8 mouse cellular contexts compared by ENCODE assay signal in the genomic region with DNA sequence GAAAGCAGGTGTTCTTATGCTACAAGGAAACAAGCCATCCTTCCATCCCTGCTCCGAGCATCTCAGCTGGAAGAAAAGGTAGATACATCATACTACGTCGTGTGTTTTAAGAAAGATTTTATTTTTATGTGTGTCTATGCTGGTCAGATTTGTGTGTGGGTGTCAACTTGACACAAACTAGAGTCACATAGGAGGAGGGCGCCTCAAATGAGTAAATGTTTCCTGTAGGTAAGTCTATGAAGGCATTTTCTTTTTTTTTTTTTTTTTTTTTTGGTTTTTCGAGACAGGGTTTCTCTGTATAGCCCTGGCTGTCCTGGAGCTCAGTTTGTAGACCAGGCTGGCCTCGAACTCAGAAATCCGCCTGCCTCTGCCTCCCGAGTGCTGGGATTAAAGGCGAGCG. TPM values are rescaled to one million over a fixed set of nuclear protein-coding genes. Genes with fewer than 3 reads are reported as not detected.
DNase-seq lines count a peak whose midpoint lies in the region; ATAC-seq and TF ChIP-seq lines count a peak whose summit lies in the region.
"Not testable (repeated sequence)": the region's sequence is repeated elsewhere in the genome, so short reads cannot be mapped to it uniquely, and the experiment has no call there.

No protein-coding gene starts in this region.

- intact Hi-C loops in gastrocnemius, adult 2 months (cut with DNase I): not testable (repeated sequence)

- not testable (repeated sequence) for H3K9me3 ChIP-seq in E14TG2a.4 (ENCODE audit: low read length); midbrain, postnatal 0 days (ENCODE audit: low read length)

- not testable (repeated sequence) for H3K36me3 ChIP-seq in E14TG2a.4 (ENCODE audit: insufficient read depth, low read length); macrophage (ENCODE audit: inconsistent target); midbrain, postnatal 0 days (ENCODE audit: insufficient read depth, low read length); testis, adult 2 months (ENCODE audit: control insufficient read depth, insufficient read depth, low read length)

- ATAC-seq in inflammation-experienced regulatory T-cells, adult 6 months: peak; percentile 50
- not testable (repeated sequence) for ATAC-seq in midbrain, postnatal 0 days (ENCODE audit: low FRiP score)

- peaks cover 39% of the 10 kb centered on the region for H3K4me1 ChIP-seq in E14TG2a.4 (replicated peaks; ENCODE audit: low read depth, low read length)
- H3K4me1 ChIP-seq in brown adipose tissue, adult 24 weeks (ENCODE audit: control insufficient read depth, insufficient read depth, insufficient read length, low read length); midbrain, postnatal 0 days (ENCODE audit: insufficient read depth, low read length): not testable (repeated sequence)
- H3K4me1 ChIP-seq in testis, adult 2 months (ENCODE audit: control insufficient read depth, insufficient read depth, low read length): peaks cover 14% of the 10 kb centered on the region

- H3K27ac ChIP-seq in brown adipose tissue, adult 24 weeks (replicated peaks; ENCODE audit: low read depth, low read length): peak overlapping the region; percentile 77
- H3K27ac ChIP-seq in gastrocnemius, adult 2 months: peak overlapping the region; percentile 77
- H3K27ac ChIP-seq in macrophage: peak overlapping the region; percentile 96
- H3K27ac ChIP-seq in midbrain, postnatal 0 days (ENCODE audit: low read depth, low read length): 0 out of 2 replicates have a peak overlapping the region, but pooled peaks have one; percentile 18
- H3K27ac ChIP-seq in testis, adult 2 months (ENCODE audit: control insufficient read depth, insufficient read depth, low read depth, low read length): peak overlapping the region; percentile 73

- DNase-seq in A20 (ENCODE audit: low read depth, low spot score): peak; percentile 19
- not testable (repeated sequence) for DNase-seq in gastrocnemius, adult 2 months; midbrain, postnatal 0 days (ENCODE audit: low spot score)

- H3K27me3 ChIP-seq in E14TG2a.4 (ENCODE audit: insufficient read depth, low read length); midbrain, postnatal 0 days (ENCODE audit: insufficient read depth, low read length); testis, adult 2 months (ENCODE audit: control insufficient read depth, insufficient read depth, low read length): not testable (repeated sequence)

- H3K4me2 ChIP-seq in midbrain, postnatal 0 days (ENCODE audit: low read depth, low read length, poor library complexity, severe bottlenecking): not testable (repeated sequence)

- TF ChIP-seq CTCF in E14TG2a.4 (conservative IDR thresholded peaks at IDR 0.05; ENCODE audit: low read length); gastrocnemius, adult 2 months (IDR thresholded peaks at IDR 0.05); midbrain, postnatal 0 days (IDR thresholded peaks at IDR 0.05); testis, adult 2 months (IDR thresholded peaks at IDR 0.05; ENCODE audit: control insufficient read depth, insufficient read depth, insufficient replicate concordance, low read depth, low read length): not testable (repeated sequence)

- WGBS in macrophage (ENCODE audit: missing documents): 100% methylated on average over 5 of the region's 10 CpGs
- 91% methylated on average over 7 of the region's 10 CpGs for WGBS in midbrain, postnatal 0 days

- H3K9ac ChIP-seq in midbrain, postnatal 0 days (replicated peaks; ENCODE audit: low read length, poor library complexity, severe bottlenecking): not testable (repeated sequence)

- not testable (repeated sequence) for H3K79me2 ChIP-seq in macrophage (ENCODE audit: inconsistent target)

- not testable (repeated sequence) for TF ChIP-seq POLR2A in testis, adult 2 months (IDR thresholded peaks at IDR 0.05; ENCODE audit: control insufficient read depth, low read depth, low read length)

- peak overlapping the region; percentile 65 for H3K4me3 ChIP-seq in E14TG2a.4 (replicated peaks; ENCODE audit: low read length)
- H3K4me3 ChIP-seq in brown adipose tissue, adult 24 weeks (ENCODE audit: insufficient read depth, low read depth, low read length): 0 out of 2 replicates have a peak overlapping the region, but pooled peaks have one; percentile 30
- not testable (repeated sequence) for H3K4me3 ChIP-seq in gastrocnemius, adult 2 months; macrophage (ENCODE audit: inconsistent target); midbrain, postnatal 0 days (ENCODE audit: low read depth, low read length)
- peak overlapping the region; percentile 64; the same call in 1 of the 2 replicates for H3K4me3 ChIP-seq in testis, adult 2 months (ENCODE audit: control insufficient read depth, low read depth, low read length)

RNA-seq across cellular contexts. Expression of a gene that starts 5.6 kb away (rescaled TPM):
- polyA plus RNA-seq in brown adipose tissue, adult 24 weeks (2012; ENCODE audit: insufficient read depth, insufficient read length, missing spikeins): 23.3 and 24.1 TPM in 2 replicates
- total RNA-seq in gastrocnemius, adult 2 months (2021): 10 to 100 TPM; 15.5 to 15.6 TPM
- 1 to 10 TPM; 5.7 to 8.9 (median 7.8) TPM for polyA plus RNA-seq in inflammation-experienced regulatory T-cells, adult 6 months (2017; shearing (Covaris generic))
- 100 to 1,000 TPM in 6 of 26 experiments, 10 to 100 TPM in 20; 19.8 to 154 (median 51.0) TPM for total RNA-seq in macrophage (2018; cell fraction: chromatin; rRNA removed)
- 100 to 1,000 TPM in 3 of 26 experiments, 10 to 100 TPM in 23; 21.4 to 113 (median 53.4) TPM for total RNA-seq in macrophage (2018; cell fraction: cytosol; rRNA removed)
- 100 to 1,000 TPM in 4 of 26 experiments, 10 to 100 TPM in 22; 34.6 to 144 (median 55.3) TPM for total RNA-seq in macrophage (2018; cell fraction: nucleus; rRNA removed)
- 41.2 to 73.0 TPM (median 51.8 TPM) in 3 replicates for polyA plus RNA-seq in macrophage (2018)
- total RNA-seq in midbrain, postnatal 0 days (2014; rRNA removed): 25.1 TPM in 2 replicates
- polyA plus RNA-seq in midbrain, postnatal 0 days (2015; fragmentation: Nextera tagmentation; extraction: Ambion mirVana): 11.7 and 12.0 TPM in 2 replicates
- 9.7 and 10.8 TPM in 2 replicates for polyA plus RNA-seq in testis, adult 2 months (2012; rRNA removed)

Comparison
In these comparisons a context has a peak if more than half of its experiments do, and no peak if none do; other contexts are left out.
1. H3K27ac ChIP-seq: peak in every context shown above with its lines; median percentile 96 in macrophage; 77 in brown adipose tissue, adult 24 weeks; 77 in gastrocnemius, adult 2 months; 73 in testis, adult 2 months; 18 in midbrain, postnatal 0 days.